Mouse (Mus musculus) MEL (cell line): ENCODE results near the gene Syn2.

Source experiments
- CTCF ChIP-seq, 3 experiments: IDR thresholded peaks in 2 of 3; conservative IDR thresholded peaks in 1 of 3; 2 replicates each; pipeline ENCODE4 v1.5.1; 2011 to 2012; ENCODE audit warnings: low read length in 3 of 3, low read depth in 2 of 3, mild to moderate bottlenecking in 2 of 3, improper control_type of control experiment in 1 of 3, inconsistent platforms in 1 of 3, mixed read lengths in 1 of 3, moderate library complexity in 1 of 3; ENCODE audit not compliant: control insufficient read depth in 1 of 3, insufficient read depth in 1 of 3, poor library complexity in 1 of 3, severe bottlenecking in 1 of 3
- ELF1 ChIP-seq: IDR thresholded peaks from 2 replicates; pipeline ENCODE4 v1.6.1; 2014; ENCODE audit warnings: low read depth, mild to moderate bottlenecking, inconsistent platforms, low read length, improper control_type of control experiment, moderate library complexity
- EP300 ChIP-seq, 2 experiments: IDR thresholded peaks; 2 replicates each; pipeline ENCODE4 v1.6.1; 2011; ENCODE audit warnings: improper control_type of control experiment in 2 of 2, low read length in 2 of 2, low read depth in 1 of 2, mild to moderate bottlenecking in 1 of 2
- GABPA ChIP-seq: IDR thresholded peaks from 2 replicates; pipeline ENCODE4 v1.6.1; 2012; ENCODE audit warnings: low read depth, mild to moderate bottlenecking, inconsistent platforms, low read length, improper control_type of control experiment, moderate library complexity
- HCFC1 ChIP-seq: IDR thresholded peaks from 2 replicates; pipeline ENCODE4 v1.6.1; 2012; ENCODE audit warnings: low read depth, mild to moderate bottlenecking, inconsistent platforms, low read length, improper control_type of control experiment, moderate library complexity
- MAX ChIP-seq: IDR thresholded peaks from 2 replicates; pipeline ENCODE4 v1.6.1; 2011; ENCODE audit warnings: low read length, improper control_type of control experiment
- MEF2A ChIP-seq: IDR thresholded peaks from 2 replicates; pipeline ENCODE4 v1.6.1; 2014; ENCODE audit warnings: low read depth, mild to moderate bottlenecking, inconsistent platforms, low read length, improper control_type of control experiment; ENCODE audit not compliant: poor library complexity, insufficient replicate concordance, severe bottlenecking; ENCODE audit errors: extremely low read depth
- MYB ChIP-seq: IDR thresholded peaks from 2 replicates; pipeline ENCODE4 v1.6.1; 2011; ENCODE audit warnings: mild to moderate bottlenecking, low read depth, low read length, improper control_type of control experiment
- MYC ChIP-seq: IDR thresholded peaks from 2 replicates; pipeline ENCODE4 v1.6.1; 2011; ENCODE audit warnings: low read depth, mild to moderate bottlenecking, low read length, improper control_type of control experiment, moderate library complexity
- POLR2A ChIP-seq, 2 experiments: IDR thresholded peaks; 2 replicates each; pipeline ENCODE4 v1.6.1; 2011 to 2012; ENCODE audit warnings: low read length in 2 of 2, mild to moderate bottlenecking in 2 of 2, control low read depth in 1 of 2, improper control_type of control experiment in 1 of 2, low read depth in 1 of 2, moderate library complexity in 1 of 2; ENCODE audit not compliant: control insufficient read depth in 1 of 2, insufficient read depth in 1 of 2, poor library complexity in 1 of 2
- TCF12 ChIP-seq: IDR thresholded peaks from 2 replicates; pipeline ENCODE4 v1.6.1; 2014; ENCODE audit warnings: low read depth, mild to moderate bottlenecking, inconsistent platforms, low read length, improper control_type of control experiment, moderate library complexity
- UBTF ChIP-seq: IDR thresholded peaks from 2 replicates; pipeline ENCODE4 v1.6.1; 2012; ENCODE audit warnings: low read depth, mild to moderate bottlenecking, inconsistent platforms, low read length, improper control_type of control experiment, moderate library complexity, borderline replicate concordance; ENCODE audit not compliant: insufficient read depth
- USF2 ChIP-seq, 2 experiments: IDR thresholded peaks; 2 replicates each; pipeline ENCODE4 v1.6.1; 2011 to 2012; ENCODE audit warnings: improper control_type of control experiment in 2 of 2, low read length in 2 of 2, borderline replicate concordance in 1 of 2, inconsistent platforms in 1 of 2, low read depth in 1 of 2, mild to moderate bottlenecking in 1 of 2; ENCODE audit not compliant: insufficient read depth in 1 of 2
- ZC3H11A ChIP-seq: IDR thresholded peaks from 2 replicates; pipeline ENCODE4 v1.6.1; 2012; ENCODE audit warnings: low read depth, mild to moderate bottlenecking, inconsistent platforms, low read length, improper control_type of control experiment

DNA sequence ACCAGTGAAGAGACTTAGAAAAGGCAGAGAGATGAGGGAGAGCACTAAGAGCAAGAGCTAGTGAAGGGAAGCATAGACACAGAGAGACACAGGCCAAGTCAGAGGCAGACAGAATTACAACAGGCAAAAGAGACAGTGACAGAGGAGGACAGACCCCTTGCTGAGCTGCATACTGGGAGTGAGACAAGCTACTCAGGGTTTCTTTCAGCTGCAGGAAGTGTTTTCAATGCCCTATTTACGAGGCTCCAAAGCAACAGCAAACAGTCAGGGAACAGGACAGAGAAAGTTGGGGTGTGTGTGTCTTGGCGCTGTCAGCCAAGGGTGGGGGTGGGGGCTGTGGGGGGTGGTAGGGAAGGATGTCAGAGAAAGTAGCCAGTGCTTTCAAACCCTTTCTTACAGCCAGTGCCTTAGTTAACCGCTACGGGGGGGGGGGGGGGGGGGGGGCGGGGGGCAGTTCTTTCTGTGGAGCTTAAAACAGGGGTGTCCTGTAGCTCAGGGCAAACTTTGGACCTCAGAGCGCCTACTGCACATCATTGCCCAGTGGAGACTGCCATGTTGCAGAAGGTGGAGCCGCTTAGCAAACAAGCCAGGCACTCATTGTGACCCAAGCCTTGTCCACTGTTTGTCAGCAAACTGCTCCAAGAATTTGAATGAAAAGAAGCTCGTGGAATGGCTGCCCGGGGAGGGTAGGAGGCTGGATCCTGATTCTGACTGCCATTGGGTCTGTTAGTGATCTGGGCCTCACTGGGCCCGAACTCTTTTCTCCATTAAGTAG, 117.6 kb downstream of the Syn2 start, which contains the start of gene Timp4:
- no peak for TF ChIP-seq CTCF (IDR thresholded peaks at IDR 0.05 in 2 of 3, conservative IDR thresholded peaks at IDR 0.05 in 1 of 3; ENCODE audit: control insufficient read depth in 1 of 3, insufficient read depth in 1 of 3, low read depth in 2 of 3, low read length in 3 of 3, poor library complexity in 1 of 3, severe bottlenecking in 1 of 3)
- no peak for TF ChIP-seq USF2 (IDR thresholded peaks at IDR 0.05; ENCODE audit: borderline replicate concordance in 1 of 2, insufficient read depth in 1 of 2, low read depth in 1 of 2, low read length in 2 of 2)
- no peak for TF ChIP-seq MYC
- no peak for TF ChIP-seq POLR2A (IDR thresholded peaks at IDR 0.05; ENCODE audit: control insufficient read depth in 1 of 2, insufficient read depth in 1 of 2, low read depth in 1 of 2, low read length in 2 of 2, poor library complexity in 1 of 2)
- TF ChIP-seq MAX, result no peak
- no peak for TF ChIP-seq TCF12
- TF ChIP-seq ZC3H11A, result no peak
- TF ChIP-seq MYB, result no peak
- TF ChIP-seq ELF1, result no peak
- no peak for TF ChIP-seq HCFC1
- no peak for TF ChIP-seq GABPA
- TF ChIP-seq EP300 (IDR thresholded peaks at IDR 0.05; ENCODE audit: low read depth in 1 of 2, low read length in 2 of 2), result no peak
- no peak for TF ChIP-seq MEF2A
- no peak for TF ChIP-seq UBTF
